Mouse (Mus musculus) small intestine, adult 2 months (tissue): ENCODE measurements around the gene Igsf21.

Experiments
- CTCF ChIP-seq: fragments of 200-500 bp; IDR thresholded peaks from 2 replicates; pipeline ENCODE4 v1.5.1; 2012; ENCODE audit warnings: low read depth, mild to moderate bottlenecking, control low read depth, inconsistent platforms, low read length, moderate library complexity, mixed read lengths; ENCODE audit not compliant: insufficient replicate concordance, insufficient read length; ENCODE audit errors: extremely low read depth
- POLR2A ChIP-seq: fragments of 200-500 bp; IDR thresholded peaks from 2 replicates; pipeline ENCODE4 v1.6.1; 2012; ENCODE audit warnings: low read depth, mild to moderate bottlenecking, control low read depth, inconsistent platforms, low read length, moderate library complexity

DNA sequence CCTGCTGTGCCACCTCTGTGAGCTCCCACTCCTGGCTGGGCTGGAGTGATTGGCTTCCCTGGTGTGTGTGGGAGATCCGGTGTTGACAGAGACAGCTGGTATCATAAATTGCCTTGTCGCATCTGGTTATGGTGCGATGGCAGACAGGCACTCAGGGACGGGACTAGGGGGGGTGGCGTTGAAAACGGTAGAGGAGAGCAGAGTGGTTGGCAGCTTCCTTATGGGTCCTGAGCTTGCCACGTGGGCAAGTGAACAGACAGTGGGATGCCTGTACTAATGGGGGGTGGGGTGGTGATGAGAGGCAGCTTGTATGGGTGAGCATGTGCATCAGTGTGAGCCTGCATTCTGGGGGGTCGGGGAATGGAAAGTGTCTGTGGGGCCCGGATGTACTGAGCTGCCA is 130.8 kb downstream of the Igsf21 start:
- TF ChIP-seq POLR2A (no peak), CTCF (no peak)
